Mouse (Mus musculus) c-Kit-positive CD71-positive TER-119-negative erythroid progenitor cells, embryonic 14.5 days (primary cell): ENCODE results near the gene Plin1.

ENCODE experiments used
- DNase-seq: peaks from one replicate; pipeline ENCODE4 v3.0.0-alpha.2; 2013; ENCODE audit warnings: low read depth

Gene Plin1

GRCm38 (mm10) chr7:79736511-79736910 is 3.8 kb upstream of the Plin1 start:
- no peak for DNase-seq

- no peak for DNase-seq
These were observed 1.9 kb upstream of the Plin1 start for GRCm38 (mm10) chr7:79734563-79734962.

- DNase-seq = no peak
These were observed 1.3 kb downstream of the Plin1 start for GRCm38 (mm10) chr7:79731438-79731837.

- DNase-seq = no peak
These were observed 2.8 kb downstream of the Plin1 start for GRCm38 (mm10) chr7:79729743-79730370.

- no peak for DNase-seq
These were observed 3.5 kb downstream of the Plin1 start for GRCm38 (mm10) chr7:79729169-79729568.

- DNase-seq = peak; percentile 71
These were observed 4.5 kb downstream of the Plin1 start for GRCm38 (mm10) chr7:79728219-79728618.

- peak; percentile 48 for DNase-seq
These were observed 5.6 kb downstream of the Plin1 start for GRCm38 (mm10) chr7:79727091-79727490.

GRCm38 (mm10) chr7:79721386-79721977 is 11.2 kb downstream of the Plin1 start:
- DNase-seq = no peak

GRCm38 (mm10) chr7:79715187-79715981 is 17.3 kb downstream of the Plin1 start, which contains the start of gene Kif7:
Gene Kif7, minus strand, starts transcription at chr7:79715720.
- DNase-seq = peak; percentile 64

- no peak for DNase-seq
These were observed 21.9 kb downstream of the Plin1 start for GRCm38 (mm10) chr7:79710831-79711230.

- no peak for DNase-seq
These were observed 22.5 kb downstream of the Plin1 start for GRCm38 (mm10) chr7:79710130-79710607.

- no peak for DNase-seq
These were observed 27.5 kb downstream of the Plin1 start for GRCm38 (mm10) chr7:79705210-79705609.

GRCm38 (mm10) chr7:79702755-79703154 is 29.9 kb downstream of the Plin1 start:
- no peak for DNase-seq

- DNase-seq = no peak
These were observed 36.2 kb downstream of the Plin1 start for GRCm38 (mm10) chr7:79696495-79696894.

GRCm38 (mm10) chr7:79680231-79680630 is 52.5 kb downstream of the Plin1 start:
- no peak for DNase-seq

GRCm38 (mm10) chr7:79679186-79679585 is 53.5 kb downstream of the Plin1 start:
- no peak for DNase-seq

- no peak for DNase-seq
These were observed 61.7 kb downstream of the Plin1 start for GRCm38 (mm10) chr7:79670900-79671604.
